Mouse (Mus musculus) neural tube, embryonic 14.5 days (tissue): ENCODE measurements around the gene Ankrd9. TPM values are rescaled to one million over a fixed set of nuclear protein-coding genes. Genes with fewer than 3 reads are reported as not detected.

Experiments used
- ATAC-seq: fragments of 200-750 bp; cut with Nextera tagmentation; 2 replicates; pipeline ENCODE4 v1.8.0; 2017; ENCODE audit warnings: low read depth, mild to moderate bottlenecking, moderate TSS enrichment, moderate library complexity
- H3K27ac ChIP-seq: fragments of 300-500 bp; sonication (generic); 2 replicates; pipeline ENCODE4 v1.5.1; 2014; ENCODE audit warnings: low read depth, mild to moderate bottlenecking, control low read depth, low read length, moderate library complexity, mixed read lengths
- H3K27me3 ChIP-seq: fragments of 300-500 bp; sonication (generic); 2 replicates; pipeline ENCODE4 v1.6.1; 2014; ENCODE audit warnings: low read length; ENCODE audit not compliant: control insufficient read depth, insufficient read depth
- H3K36me3 ChIP-seq: fragments of 300-500 bp; sonication (generic); 2 replicates; pipeline ENCODE4 v1.6.1; 2014; ENCODE audit warnings: low read length, mixed read lengths; ENCODE audit not compliant: control insufficient read depth, insufficient read depth
- H3K4me1 ChIP-seq: fragments of 300-500 bp; sonication (generic); 2 replicates; pipeline ENCODE4 v1.6.1; 2014; ENCODE audit warnings: low read length; ENCODE audit not compliant: control insufficient read depth, insufficient read depth
- H3K4me2 ChIP-seq: fragments of 300-500 bp; sonication (generic); 2 replicates; pipeline ENCODE4 v1.6.1; 2014; ENCODE audit warnings: mild to moderate bottlenecking, low read depth, low read length, control low read depth
- H3K4me3 ChIP-seq: fragments of 300-500 bp; sonication (generic); 2 replicates; pipeline ENCODE4 v1.5.1; 2014; ENCODE audit warnings: low read depth, low read length, control low read depth, mixed read lengths
- H3K9ac ChIP-seq: fragments of 300-500 bp; sonication (generic); replicated peaks from 2 replicates; pipeline ENCODE4 v1.6.1; 2014; ENCODE audit warnings: low read depth, mild to moderate bottlenecking, control low read depth, low read length, mixed read lengths
- H3K9me3 ChIP-seq: fragments of 300-500 bp; sonication (generic); 2 replicates; pipeline ENCODE4 v1.6.1; 2016; ENCODE audit warnings: low read length; ENCODE audit not compliant: control insufficient read depth
- WGBS: fragments of 180-500 bp; shearing (Covaris S2); extraction: QIAGEN DNeasy Blood & Tissue Kit; methylation state at CpG from one replicate; pipeline ENCODE4 v1.1.7; 2014; 5-methylcytosine and 5-hydroxymethylcytosine counted together
- polyA plus RNA-seq: library from polyadenylated mRNA; unstranded; fragments of >200 nt; fragmentation: Nextera tagmentation; extraction: Ambion mirVana; gene quantifications from 2 replicates; pipeline ENCODE4 v1.2.1, GENCODE M21; 2014

Gene Ankrd9
- polyA plus RNA-seq, 1 experiment from 2014 or later, result 10.8 TPM

DNA sequence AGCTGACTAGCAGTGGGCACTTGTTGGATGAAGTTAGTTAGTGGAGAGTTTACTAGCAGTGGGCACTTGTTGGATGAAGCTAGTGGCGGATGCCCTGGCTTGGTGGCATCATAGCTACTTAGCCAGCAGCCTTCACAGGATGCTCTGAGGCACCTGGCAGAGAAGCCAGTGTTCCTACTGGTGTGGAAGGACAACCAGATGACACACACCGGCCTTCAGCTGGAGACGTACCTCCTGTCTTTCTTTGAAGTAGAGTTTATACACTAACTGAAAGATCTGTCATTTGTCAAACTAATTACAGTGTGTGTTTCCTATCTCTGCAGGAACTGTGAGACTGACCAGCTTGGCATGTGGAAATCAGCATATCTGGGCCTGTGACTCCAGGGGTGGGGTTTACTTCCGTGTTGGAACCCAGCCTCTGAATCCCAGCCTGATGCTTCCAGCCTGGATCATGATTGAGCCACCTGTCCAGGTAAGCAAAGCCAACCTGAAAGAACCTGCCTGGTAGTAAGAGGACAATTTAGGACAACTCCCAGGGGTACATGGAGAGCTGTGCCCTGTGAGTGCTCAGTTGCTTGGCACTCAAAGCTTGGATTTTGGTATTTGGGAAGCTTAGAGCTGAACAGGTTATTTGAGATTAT is 24.4 kb downstream of the Ankrd9 start:
- H3K4me3 ChIP-seq, result no peak overlapping the region
- no peaks in the 10 kb centered on the region for H3K9me3 ChIP-seq
- 89% methylated on average over 4 of the region's 4 CpGs for WGBS
- no peak for ATAC-seq
- no peak overlapping the region for H3K27ac ChIP-seq
- no peak overlapping the region for H3K9ac ChIP-seq
- no peaks in the 10 kb centered on the region for H3K4me1 ChIP-seq
- no peaks in the 10 kb centered on the region for H3K27me3 ChIP-seq
- H3K36me3 ChIP-seq, result peaks cover 9% of the 10 kb centered on the region; the same call in 1 of the 2 replicates
- no peak overlapping the region for H3K4me2 ChIP-seq

DNA sequence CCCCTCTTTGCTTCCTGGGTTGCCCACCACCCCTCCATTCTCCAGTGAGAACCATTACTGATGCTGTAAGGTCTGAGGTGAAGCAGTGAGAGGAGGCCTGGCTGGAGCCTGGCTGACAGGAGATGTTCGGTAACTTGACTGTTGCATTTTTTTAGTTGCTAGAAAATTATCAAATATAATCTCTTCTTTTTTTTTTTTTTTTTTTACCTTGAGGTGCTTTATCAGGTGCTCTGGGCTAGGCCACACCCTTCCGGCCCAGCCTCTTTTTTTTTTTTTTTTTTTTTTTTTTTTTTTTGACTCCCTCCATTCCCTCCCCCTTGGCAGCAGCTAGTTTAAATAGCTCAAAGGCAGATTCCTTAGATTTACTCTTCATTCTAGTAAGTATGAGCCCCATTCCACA is 24.9 kb downstream of the Ankrd9 start:
- 97% methylated on average over 2 of the region's 2 CpGs for WGBS
- Histone ChIP-seq H3K27me3 (no peaks in the 10 kb centered on the region), H3K9me3 (no peaks in the 10 kb centered on the region), H3K27ac (no peak overlapping the region), H3K36me3 (peaks cover 9% of the 10 kb centered on the region), H3K4me2 (no peak overlapping the region), H3K9ac (no peak overlapping the region), H3K4me1 (no peaks in the 10 kb centered on the region), H3K4me3 (no peak overlapping the region)
- ATAC-seq, result no peak

DNA sequence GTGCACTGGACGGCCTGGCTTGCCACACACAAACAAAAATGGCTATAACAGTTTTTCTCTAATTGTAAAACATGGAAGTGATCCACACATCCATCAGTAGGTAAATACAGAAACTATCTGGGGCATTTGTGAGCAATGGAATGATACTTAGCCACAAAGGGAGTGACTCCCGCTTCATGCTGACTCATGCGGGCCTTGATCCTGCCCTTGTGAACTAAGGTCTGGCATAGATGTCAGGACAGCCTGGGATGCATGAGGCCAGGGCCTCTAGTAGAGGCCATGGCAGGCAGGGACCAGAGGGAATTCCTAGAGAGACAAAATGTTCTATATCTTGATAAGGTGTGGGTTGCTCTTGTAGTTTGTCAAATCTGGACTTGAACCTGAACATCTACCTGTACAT is 25.4 kb downstream of the Ankrd9 start:
- Histone ChIP-seq H3K9me3 (no peaks in the 10 kb centered on the region), H3K27me3 (no peaks in the 10 kb centered on the region), H3K9ac (no peak overlapping the region), H3K27ac (no peak overlapping the region), H3K4me2 (no peak overlapping the region), H3K4me3 (no peak overlapping the region), H3K4me1 (no peaks in the 10 kb centered on the region), H3K36me3 (peaks cover 9% of the 10 kb centered on the region)
- ATAC-seq, result no peak
- WGBS, result 91% methylated on average over 3 of the region's 3 CpGs

DNA sequence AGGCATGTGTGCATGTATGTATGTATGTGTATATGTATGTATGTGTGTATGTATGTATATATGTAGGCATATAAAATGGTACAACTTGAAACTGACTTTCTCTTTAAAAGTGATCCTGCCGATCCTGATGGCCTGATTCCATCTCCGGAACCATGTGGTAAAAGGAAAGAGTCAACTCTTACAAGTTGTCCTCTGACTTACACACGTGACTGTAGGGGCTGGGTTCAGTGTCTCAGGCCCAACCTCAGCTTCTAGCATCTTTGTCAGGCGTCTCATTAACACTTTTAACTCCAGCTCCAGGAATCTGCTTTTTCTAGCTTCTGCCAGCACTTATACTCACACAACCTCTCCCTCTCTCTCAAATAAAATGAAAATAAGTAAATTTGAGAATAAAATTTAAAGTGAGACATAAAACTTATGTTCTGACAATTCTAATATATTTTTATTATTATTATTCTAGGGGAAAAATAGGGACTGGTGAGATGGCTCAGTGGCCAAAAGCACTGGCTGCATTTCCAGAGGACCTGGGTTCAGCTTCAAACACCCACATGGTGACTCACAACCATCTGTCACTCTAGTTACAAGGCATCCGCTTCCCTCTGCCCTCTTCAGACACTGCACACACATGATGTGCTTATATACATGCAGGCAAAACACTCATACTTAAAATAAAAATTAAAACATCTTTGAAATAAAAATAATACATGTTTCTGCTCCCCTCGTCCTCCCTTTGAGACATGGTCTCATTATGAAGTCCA is 26.0 kb downstream of the Ankrd9 start:
- Histone ChIP-seq H3K27ac (no peak overlapping the region), H3K4me1 (no peaks in the 10 kb centered on the region), H3K36me3 (peaks cover 13% of the 10 kb centered on the region), H3K4me3 (no peak overlapping the region), H3K27me3 (no peaks in the 10 kb centered on the region), H3K9me3 (no peaks in the 10 kb centered on the region), H3K4me2 (no peak overlapping the region), H3K9ac (no peak overlapping the region)
- WGBS, result 89% methylated on average over 6 of the region's 6 CpGs
- no peak for ATAC-seq

DNA sequence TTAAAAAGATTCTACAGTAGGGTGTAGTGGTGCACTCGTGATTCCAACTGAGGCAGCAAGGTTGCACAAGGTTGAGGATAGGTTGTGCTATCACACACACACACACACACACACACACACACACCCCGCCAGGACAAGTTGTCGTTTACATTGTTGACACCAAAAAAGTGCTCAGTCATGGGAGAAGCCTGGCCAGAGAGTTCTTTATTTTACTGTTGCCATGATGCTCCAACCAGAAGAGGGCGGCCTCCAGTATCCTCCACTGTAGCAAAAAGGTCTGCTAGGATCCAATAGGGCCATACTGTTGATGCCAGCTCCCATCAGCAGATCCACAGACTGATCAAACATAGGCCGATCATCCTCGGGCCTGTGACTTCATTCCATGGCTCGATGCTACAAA is 27.6 kb downstream of the Ankrd9 start:
- H3K9me3 ChIP-seq, result no peaks in the 10 kb centered on the region
- H3K36me3 ChIP-seq, result peaks cover 24% of the 10 kb centered on the region
- no peak overlapping the region for H3K9ac ChIP-seq
- no peak overlapping the region for H3K4me2 ChIP-seq
- no peaks in the 10 kb centered on the region for H3K4me1 ChIP-seq
- no peak overlapping the region for H3K27ac ChIP-seq
- WGBS, result 83% methylated on average over 7 of the region's 7 CpGs
- H3K27me3 ChIP-seq, result no peaks in the 10 kb centered on the region
- H3K4me3 ChIP-seq, result no peak overlapping the region
- no peak for ATAC-seq

DNA sequence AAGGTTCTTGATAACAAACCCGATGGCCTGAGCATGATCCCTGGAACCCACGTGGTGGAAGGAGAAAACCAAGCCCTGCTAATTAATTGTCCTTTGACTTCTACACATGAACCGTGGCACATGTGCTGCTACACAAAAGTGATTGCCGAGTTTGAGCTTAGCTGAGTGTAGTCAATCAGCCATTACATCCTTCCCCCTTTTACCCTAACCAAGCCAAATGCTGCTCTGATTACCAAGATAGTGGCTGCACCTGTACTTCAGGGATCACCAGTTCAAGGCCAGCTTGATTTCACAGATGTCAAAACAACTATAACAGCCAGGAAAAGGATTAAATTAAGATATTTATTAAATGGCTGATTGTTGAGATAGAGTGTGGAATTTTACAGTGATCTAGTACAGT is 28.7 kb downstream of the Ankrd9 start:
- H3K36me3 ChIP-seq, result peaks cover 25% of the 10 kb centered on the region

DNA sequence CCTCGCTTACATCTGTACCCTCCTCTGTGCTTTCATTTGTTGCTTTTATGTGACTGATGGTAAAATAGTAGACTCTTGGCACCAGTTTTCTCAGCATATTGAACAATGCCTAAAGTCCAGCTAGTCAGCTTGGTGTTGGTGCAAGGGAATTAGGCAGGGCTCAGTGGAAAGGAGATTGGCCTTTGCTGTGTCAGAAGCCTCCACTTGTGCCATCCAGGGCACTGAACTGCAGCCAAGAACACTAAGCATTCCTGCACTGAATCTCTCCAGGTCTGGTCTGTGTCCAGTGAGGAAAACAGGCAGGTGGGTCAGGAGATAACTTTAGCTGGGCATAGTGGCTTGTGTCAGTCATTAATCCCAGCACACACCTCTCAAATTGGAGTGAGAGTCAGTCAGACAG is 29.4 kb downstream of the Ankrd9 start:
- H3K9ac ChIP-seq, result no peak overlapping the region
- no peak for ATAC-seq
- no peaks in the 10 kb centered on the region for H3K27me3 ChIP-seq
- 89% methylated on average over 1 of the region's 1 CpGs for WGBS
- no peak overlapping the region for H3K27ac ChIP-seq
- H3K36me3 ChIP-seq, result peaks cover 25% of the 10 kb centered on the region
- H3K4me2 ChIP-seq, result no peak overlapping the region
- no peak overlapping the region for H3K4me3 ChIP-seq
- no peaks in the 10 kb centered on the region for H3K4me1 ChIP-seq
- H3K9me3 ChIP-seq, result no peaks in the 10 kb centered on the region

More for the DNA sequence above, 28.7 kb downstream of the Ankrd9 start:
- no peak overlapping the region for H3K27ac ChIP-seq
- WGBS, result 80% methylated on average over 4 of the region's 4 CpGs
- H3K9me3 ChIP-seq, result no peaks in the 10 kb centered on the region
- H3K9ac ChIP-seq, result no peak overlapping the region
- H3K4me2 ChIP-seq, result no peak overlapping the region
- H3K4me3 ChIP-seq, result no peak overlapping the region
- H3K27me3 ChIP-seq, result no peaks in the 10 kb centered on the region
- ATAC-seq, result no peak
- H3K4me1 ChIP-seq, result no peaks in the 10 kb centered on the region

DNA sequence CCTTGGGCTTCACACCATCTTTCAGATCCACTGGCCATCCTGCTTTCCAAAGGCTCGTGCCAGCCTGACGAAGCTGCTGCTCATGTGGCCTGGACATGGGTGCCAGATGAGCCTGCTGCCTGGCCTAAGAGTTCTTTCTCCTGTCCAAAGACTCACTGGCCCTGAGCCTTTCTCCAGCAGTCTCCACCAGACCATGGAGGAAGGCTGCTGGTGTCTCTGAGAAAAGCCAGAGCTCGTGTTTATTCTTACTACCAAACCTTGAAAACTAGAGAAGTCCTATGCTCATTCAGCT is 30.0 kb downstream of the Ankrd9 start:
- H3K27me3 ChIP-seq, result no peaks in the 10 kb centered on the region
- no peak for ATAC-seq
- no peaks in the 10 kb centered on the region for H3K9me3 ChIP-seq
- H3K27ac ChIP-seq, result no peak overlapping the region
- no peak overlapping the region for H3K9ac ChIP-seq
- peaks cover 25% of the 10 kb centered on the region for H3K36me3 ChIP-seq
- no peaks in the 10 kb centered on the region for H3K4me1 ChIP-seq
- H3K4me2 ChIP-seq, result no peak overlapping the region
- 96% methylated on average over 3 of the region's 3 CpGs for WGBS
- no peak overlapping the region for H3K4me3 ChIP-seq

DNA sequence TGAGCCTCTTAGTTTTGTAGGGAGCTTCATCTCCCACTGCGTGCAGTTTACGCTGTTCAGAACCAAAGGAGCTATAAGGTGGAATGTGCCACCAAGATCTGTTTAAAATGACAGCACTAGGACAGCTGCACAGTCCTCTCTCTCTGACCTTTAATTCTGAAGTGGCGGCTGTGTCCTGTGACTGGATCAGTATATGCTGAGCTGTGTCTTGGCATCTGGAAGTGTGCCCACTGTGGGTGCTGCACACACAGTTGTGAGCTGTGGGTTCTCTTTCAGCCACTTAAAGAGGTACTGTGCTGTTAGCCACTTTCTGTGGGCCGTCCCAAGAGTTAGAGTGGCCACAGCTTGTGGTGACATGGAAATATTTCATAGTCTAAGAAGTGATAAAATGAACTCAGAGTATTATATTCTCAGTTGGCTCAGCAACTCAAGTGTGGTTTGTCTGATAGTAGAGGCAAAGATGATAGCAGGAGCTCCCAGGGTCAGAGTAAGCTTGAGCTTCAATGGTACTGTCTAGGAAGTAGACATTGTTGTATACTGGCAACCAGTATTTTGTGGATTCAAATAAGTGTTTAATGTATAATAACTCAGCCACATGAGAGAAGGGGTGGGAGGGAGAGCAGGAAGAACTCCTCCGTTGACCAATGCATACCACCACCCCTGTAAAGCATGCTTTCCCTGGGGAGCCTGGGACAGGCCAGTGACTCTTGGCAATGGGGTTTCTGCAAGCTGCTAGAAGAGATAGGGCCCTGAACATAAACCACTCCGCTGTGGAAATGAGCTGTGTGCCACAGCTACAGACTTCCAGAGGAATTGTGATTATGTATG is 30.5 kb downstream of the Ankrd9 start:
- peaks cover 25% of the 10 kb centered on the region for H3K36me3 ChIP-seq
- H3K9me3 ChIP-seq, result no peaks in the 10 kb centered on the region
- no peak overlapping the region for H3K27ac ChIP-seq
- WGBS, result 92% methylated on average over 6 of the region's 6 CpGs
- no peaks in the 10 kb centered on the region for H3K27me3 ChIP-seq
- ATAC-seq, result no peak
- H3K4me3 ChIP-seq, result no peak overlapping the region
- no peaks in the 10 kb centered on the region for H3K4me1 ChIP-seq
- H3K9ac ChIP-seq, result no peak overlapping the region
- no peak overlapping the region for H3K4me2 ChIP-seq
